9 mouse cellular contexts compared by ENCODE assay signal in the genomic region with DNA sequence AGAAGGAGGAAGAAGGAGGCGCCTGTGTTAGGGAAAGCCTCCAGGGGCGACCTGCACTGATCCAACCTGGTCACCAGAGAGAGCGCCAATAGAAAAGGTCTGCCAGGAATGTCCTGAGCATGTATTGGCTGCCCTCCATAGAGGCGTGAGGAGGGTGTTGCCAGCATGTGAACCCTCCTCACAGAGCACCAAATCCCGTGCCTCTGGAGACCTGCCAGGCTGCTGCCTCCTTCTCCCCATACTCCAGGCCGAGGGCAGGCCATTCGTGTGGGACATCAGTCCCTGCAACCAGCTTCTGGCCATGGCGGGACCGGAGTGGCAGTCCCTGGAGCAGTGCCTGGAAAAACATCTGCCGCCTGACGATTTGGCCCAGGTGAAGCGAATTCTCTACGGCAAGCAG. TPM values are rescaled to one million over a fixed set of nuclear protein-coding genes. Genes with fewer than 3 reads are reported as not detected.
A peak's percentile ranks its signal among the peaks of the same experiment; 100 is the strongest.
DNase-seq lines count a peak whose midpoint lies in the region; ATAC-seq and TF ChIP-seq lines count a peak whose summit lies in the region.
"Had no signal": no experiment of that assay in that cellular context is flagged by ENCODE, and none has a peak within 500 bp of the region (broad histone marks: within the 10 kb centered on the region; RNA-seq: fewer than 3 reads in every experiment).

No protein-coding gene starts in this region.

- peak; percentile 62 for DNase-seq in adrenal gland, postnatal 14 days
- peak; percentile 45 for DNase-seq in gastrocnemius, postnatal 14 days
- DNase-seq in kidney, postnatal 0 days (ENCODE audit: low spot score), result no peak
- peak; percentile 54 for DNase-seq in lung, postnatal 14 days
- DNase-seq in spleen, postnatal 36 days (ENCODE audit: low spot score in 2 of 2), result no peak
- no peak for DNase-seq in spleen, adult 12 weeks (ENCODE audit: low spot score)

- H3K4me1 ChIP-seq in E14TG2a.4 (replicated peaks; ENCODE audit: low read depth, low read length), result peaks cover 16% of the 10 kb centered on the region
- no peaks in the 10 kb centered on the region for H3K4me1 ChIP-seq in kidney, postnatal 0 days (replicated peaks; ENCODE audit: insufficient read depth, low read length)
- H3K4me1 ChIP-seq in midbrain, embryonic 16.5 days (ENCODE audit: control insufficient read depth, insufficient read depth, low read length), result 0 out of 2 replicates have a peak, but pooled peaks cover 2% of the 10 kb centered on the region

- no peaks in the 10 kb centered on the region for H3K36me3 ChIP-seq in E14TG2a.4 (ENCODE audit: insufficient read depth, low read length)
- H3K36me3 ChIP-seq in kidney, postnatal 0 days (ENCODE audit: insufficient read depth, low read length), result no peaks in the 10 kb centered on the region
- no peaks in the 10 kb centered on the region for H3K36me3 ChIP-seq in midbrain, embryonic 16.5 days (ENCODE audit: control insufficient read depth, insufficient read depth, low read length)

- peak overlapping the region; percentile 21; the same call in 1 of the 2 replicates for H3K4me2 ChIP-seq in kidney, postnatal 0 days (ENCODE audit: low read length)
- H3K4me2 ChIP-seq in midbrain, embryonic 16.5 days (ENCODE audit: low read length), result no peak overlapping the region

- 47% methylated on average over 13 of the region's 13 CpGs for WGBS in kidney, postnatal 0 days
- 55% methylated on average over 13 of the region's 13 CpGs for WGBS in midbrain, embryonic 16.5 days

- H3K27me3 ChIP-seq in E14TG2a.4 (ENCODE audit: insufficient read depth, low read length), result peaks cover 16% of the 10 kb centered on the region
- H3K27me3 ChIP-seq in kidney, postnatal 0 days (ENCODE audit: insufficient read depth, low read length), result no peaks in the 10 kb centered on the region
- no peaks in the 10 kb centered on the region; the same call in 1 of the 2 replicates for H3K27me3 ChIP-seq in midbrain, embryonic 16.5 days (ENCODE audit: control insufficient read depth, insufficient read depth, low read depth, low read length)

- H3K9ac ChIP-seq in kidney, postnatal 0 days (ENCODE audit: low read depth, low read length), result no peak overlapping the region
- H3K9ac ChIP-seq in midbrain, embryonic 16.5 days (ENCODE audit: low read depth, low read length), result no peak overlapping the region

- TF ChIP-seq CTCF in E14TG2a.4 (conservative IDR thresholded peaks at IDR 0.05; ENCODE audit: low read length), result no peak
- TF ChIP-seq CTCF in kidney, postnatal 0 days (IDR thresholded peaks at IDR 0.05; ENCODE audit: low read depth), result no peak

- H3K9me3 ChIP-seq in E14TG2a.4 (ENCODE audit: low read length), result no peaks in the 10 kb centered on the region
- H3K9me3 ChIP-seq in kidney, postnatal 0 days (replicated peaks; ENCODE audit: low read length), result no peaks in the 10 kb centered on the region
- H3K9me3 ChIP-seq in midbrain, embryonic 16.5 days (replicated peaks; ENCODE audit: control insufficient read depth, low read length, poor library complexity, severe bottlenecking), result no peaks in the 10 kb centered on the region

- H3K27ac ChIP-seq in kidney, postnatal 0 days, result no peak overlapping the region
- no peak overlapping the region for H3K27ac ChIP-seq in midbrain, embryonic 16.5 days (ENCODE audit: low read length)
- H3K27ac ChIP-seq: macrophage had no signal

- intact Hi-C loops in gastrocnemius, postnatal 14 days (cut with DNase I; ENCODE audit: low total_unique reads), result no loop called here

- ATAC-seq in kidney, postnatal 0 days (replicated peaks; ENCODE audit: low FRiP score, low read depth), result peak; percentile 49
- no peak for ATAC-seq in midbrain, embryonic 16.5 days

- peak overlapping the region; percentile 68 for H3K4me3 ChIP-seq in E14TG2a.4 (replicated peaks; ENCODE audit: low read length)
- no peak overlapping the region for H3K4me3 ChIP-seq in kidney, postnatal 0 days (replicated peaks; ENCODE audit: low read depth, low read length)
- no peak overlapping the region for H3K4me3 ChIP-seq in midbrain, embryonic 16.5 days (ENCODE audit: low read depth, low read length)

RNA-seq across cellular contexts. Expression of a gene that starts 5.8 kb away (rescaled TPM):
- 2.4 and 24.2 TPM in 2 replicates for total RNA-seq in adrenal gland, postnatal 14 days (2021)
- total RNA-seq in gastrocnemius, postnatal 14 days (2021), result under 1 TPM in 1 of 2 experiments, not detected in 1; 0.29 TPM
- 11.9 and 13.1 TPM in 2 replicates for polyA plus RNA-seq in kidney, postnatal 0 days (2015; fragmentation: Nextera tagmentation; extraction: Ambion mirVana)
- 0.41 and 0.42 TPM in 2 replicates for polyA plus RNA-seq in midbrain, embryonic 16.5 days (2015; fragmentation: Nextera tagmentation; extraction: Ambion mirVana)

Comparison
In these comparisons a context has a peak if more than half of its experiments do, and no peak if none do; other contexts are left out.
1. DNase-seq: peak in adrenal gland, postnatal 14 days (single experiment), gastrocnemius, postnatal 14 days (single experiment) and lung, postnatal 14 days (single experiment); none in kidney, postnatal 0 days (single experiment), spleen, postnatal 36 days (0 of 2) and spleen, adult 12 weeks (single experiment).